Mouse (Mus musculus): ENCODE results near the gene Eif4e3. TPM values are rescaled to one million over a fixed set of nuclear protein-coding genes. Genes with fewer than 3 reads are reported as not detected.

Gene Eif4e3
- polyA plus RNA-seq, 1 experiment from 2014 or later = 14.3 TPM

- no peak for ATAC-seq (ENCODE audit: low FRiP score, low read depth)
- Histone ChIP-seq H3K9ac (no peak overlapping the region), H3K36me3 (peaks cover 5% of the 10 kb centered on the region; the same call in 1 of the 2 replicates), H3K27me3 (replicated peaks) (no peaks in the 10 kb centered on the region), H3K9me3 (no peaks in the 10 kb centered on the region), H3K27ac (no peak overlapping the region), H3K4me2 (replicated peaks) (no peak overlapping the region), H3K4me3 (no peak overlapping the region), H3K4me1 (no peaks in the 10 kb centered on the region; the same call in 1 of the 2 replicates)
- 91% methylated on average over 32 of the region's 32 CpGs for WGBS
Observed at GRCm38 (mm10) chr6:99632121-99632980, 34.2 kb downstream of the Eif4e3 start.

GRCm38 (mm10) chr6:99631637-99632036 lies 34.9 kb downstream of the Eif4e3 start:
- Histone ChIP-seq H3K27me3 (replicated peaks) (no peaks in the 10 kb centered on the region), H3K27ac (no peak overlapping the region), H3K4me1 (no peaks in the 10 kb centered on the region; the same call in 1 of the 2 replicates), H3K9ac (no peak overlapping the region), H3K4me2 (replicated peaks) (no peak overlapping the region), H3K4me3 (no peak overlapping the region), H3K9me3 (no peaks in the 10 kb centered on the region), H3K36me3 (peaks cover 5% of the 10 kb centered on the region; the same call in 1 of the 2 replicates)
- no peak for ATAC-seq (ENCODE audit: low FRiP score, low read depth)
- 82% methylated on average over 5 of the region's 5 CpGs for WGBS

GRCm38 (mm10) chr6:99629726-99630458 lies 36.7 kb downstream of the Eif4e3 start:
- H3K27me3 ChIP-seq (replicated peaks) = no peaks in the 10 kb centered on the region
- H3K4me1 ChIP-seq = no peaks in the 10 kb centered on the region
- no peak for ATAC-seq (ENCODE audit: low FRiP score, low read depth)
- H3K4me3 ChIP-seq = no peak overlapping the region
- peaks cover 5% of the 10 kb centered on the region; the same call in 1 of the 2 replicates for H3K36me3 ChIP-seq
- H3K4me2 ChIP-seq (replicated peaks) = no peak overlapping the region
- H3K9me3 ChIP-seq = no peaks in the 10 kb centered on the region
- WGBS = 83% methylated on average over 8 of the region's 8 CpGs
- no peak overlapping the region for H3K27ac ChIP-seq
- H3K9ac ChIP-seq = no peak overlapping the region

- WGBS = 52% methylated on average over 2 of the region's 2 CpGs
- Histone ChIP-seq H3K27me3 (replicated peaks) (no peaks in the 10 kb centered on the region), H3K4me1 (peaks cover 7% of the 10 kb centered on the region; the same call in 1 of the 2 replicates), H3K27ac (no peak overlapping the region), H3K9ac (no peak overlapping the region), H3K4me3 (no peak overlapping the region), H3K4me2 (replicated peaks) (no peak overlapping the region), H3K36me3 (no peaks in the 10 kb centered on the region; the same call in 1 of the 2 replicates), H3K9me3 (no peaks in the 10 kb centered on the region)
- no peak for ATAC-seq (ENCODE audit: low FRiP score, low read depth)
Observed at GRCm38 (mm10) chr6:99626347-99626746, 40.2 kb downstream of the Eif4e3 start.

- no peak for ATAC-seq (ENCODE audit: low FRiP score, low read depth)
- peaks cover 7% of the 10 kb centered on the region; the same call in 1 of the 2 replicates for H3K4me1 ChIP-seq
- H3K27ac ChIP-seq = no peak overlapping the region
- H3K9ac ChIP-seq = no peak overlapping the region
- WGBS = 31% methylated on average over 7 of the region's 7 CpGs
- no peaks in the 10 kb centered on the region for H3K9me3 ChIP-seq
- no peak overlapping the region for H3K4me2 ChIP-seq (replicated peaks)
- no peaks in the 10 kb centered on the region for H3K36me3 ChIP-seq
- H3K4me3 ChIP-seq = no peak overlapping the region
- no peaks in the 10 kb centered on the region for H3K27me3 ChIP-seq (replicated peaks)
Observed at GRCm38 (mm10) chr6:99625803-99626202, 40.8 kb downstream of the Eif4e3 start.

GRCm38 (mm10) chr6:99625306-99625705 lies 41.3 kb downstream of the Eif4e3 start:
- Histone ChIP-seq H3K4me3 (no peak overlapping the region), H3K9me3 (no peaks in the 10 kb centered on the region), H3K9ac (no peak overlapping the region), H3K36me3 (no peaks in the 10 kb centered on the region), H3K4me2 (replicated peaks) (no peak overlapping the region), H3K4me1 (peaks cover 7% of the 10 kb centered on the region; the same call in 1 of the 2 replicates), H3K27ac (no peak overlapping the region), H3K27me3 (replicated peaks) (no peaks in the 10 kb centered on the region)
- whole genome bisulfite sequencing = 62% methylated on average over 7 of the region's 7 CpGs
- no peak for ATAC-seq (ENCODE audit: low FRiP score, low read depth)

GRCm38 (mm10) chr6:99624542-99624941 lies 42.0 kb downstream of the Eif4e3 start:
- Histone ChIP-seq H3K27ac (no peak overlapping the region), H3K36me3 (no peaks in the 10 kb centered on the region), H3K4me3 (no peak overlapping the region), H3K4me1 (peaks cover 7% of the 10 kb centered on the region; the same call in 1 of the 2 replicates), H3K9me3 (no peaks in the 10 kb centered on the region), H3K4me2 (replicated peaks) (no peak overlapping the region), H3K27me3 (replicated peaks) (no peaks in the 10 kb centered on the region), H3K9ac (no peak overlapping the region)
- WGBS = 88% methylated on average over 3 of the region's 3 CpGs
- ATAC-seq (ENCODE audit: low FRiP score, low read depth) = no peak

GRCm38 (mm10) chr6:99623641-99624040 lies 42.9 kb downstream of the Eif4e3 start:
- WGBS = 15% methylated on average over 6 of the region's 6 CpGs
- ATAC-seq (ENCODE audit: low FRiP score, low read depth) = peak; percentile 63
- Histone ChIP-seq H3K9me3 (no peaks in the 10 kb centered on the region), H3K4me2 (replicated peaks) (no peak overlapping the region), H3K36me3 (no peaks in the 10 kb centered on the region), H3K4me1 (peaks cover 7% of the 10 kb centered on the region; the same call in 1 of the 2 replicates), H3K4me3 (no peak overlapping the region), H3K27ac (no peak overlapping the region), H3K9ac (no peak overlapping the region), H3K27me3 (replicated peaks) (no peaks in the 10 kb centered on the region)

DNA sequence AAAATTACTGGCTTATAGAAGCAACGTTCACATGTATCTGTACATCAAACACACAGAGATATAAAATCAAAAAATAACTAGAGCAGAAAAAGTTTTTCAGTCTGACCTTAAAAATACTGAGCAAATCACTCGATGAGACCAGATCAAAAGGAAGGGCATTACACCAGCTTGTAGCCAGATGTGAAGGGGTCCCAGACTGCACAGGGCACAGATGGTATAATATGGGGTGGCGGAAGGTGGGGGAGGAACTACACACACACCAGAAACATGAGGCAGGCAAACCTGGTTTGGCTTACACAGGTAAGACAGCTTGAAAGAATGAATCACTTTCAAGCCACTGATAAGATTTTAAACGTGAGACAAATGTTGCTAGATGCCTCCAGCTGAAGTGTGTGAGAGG lies 45.4 kb downstream of the Eif4e3 start:
- Histone ChIP-seq H3K4me1 (peaks cover 13% of the 10 kb centered on the region), H3K4me3 (no peak overlapping the region), H3K9ac (no peak overlapping the region), H3K36me3 (no peaks in the 10 kb centered on the region), H3K27ac (no peak overlapping the region), H3K4me2 (replicated peaks) (no peak overlapping the region), H3K27me3 (replicated peaks) (no peaks in the 10 kb centered on the region), H3K9me3 (no peaks in the 10 kb centered on the region)
- WGBS = 66% methylated on average over 4 of the region's 4 CpGs
- no peak for ATAC-seq (ENCODE audit: low FRiP score, low read depth)

DNA sequence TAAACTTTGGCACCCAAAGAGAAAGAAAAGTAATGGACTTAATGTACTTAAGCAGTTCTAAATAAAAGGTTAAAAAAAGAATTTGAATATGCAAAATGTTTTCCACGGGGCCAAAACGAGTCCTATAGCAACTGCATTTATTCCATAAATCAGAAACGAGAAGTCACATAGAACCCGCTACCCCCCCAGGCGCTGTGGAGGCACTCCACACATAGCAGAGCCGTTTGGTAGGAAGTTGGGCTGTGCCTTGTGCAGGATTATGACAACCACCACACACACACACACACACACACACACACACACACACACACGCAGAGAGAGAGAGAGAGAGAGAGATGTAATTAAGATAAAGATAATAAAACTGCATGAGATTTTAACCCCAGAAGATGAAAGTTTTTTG lies 46.1 kb downstream of the Eif4e3 start:
- H3K27ac ChIP-seq = no peak overlapping the region
- H3K27me3 ChIP-seq (replicated peaks) = no peaks in the 10 kb centered on the region
- 70% methylated on average over 7 of the region's 7 CpGs for WGBS
- no peaks in the 10 kb centered on the region for H3K36me3 ChIP-seq
- H3K4me2 ChIP-seq (replicated peaks) = no peak overlapping the region
- H3K9ac ChIP-seq = no peak overlapping the region
- no peak overlapping the region for H3K4me3 ChIP-seq
- H3K4me1 ChIP-seq = peaks cover 18% of the 10 kb centered on the region
- no peak for ATAC-seq (ENCODE audit: low FRiP score, low read depth)
- no peaks in the 10 kb centered on the region for H3K9me3 ChIP-seq

GRCm38 (mm10) chr6:99619964-99620363 lies 46.6 kb downstream of the Eif4e3 start:
- Histone ChIP-seq H3K9ac (no peak overlapping the region), H3K4me2 (replicated peaks) (no peak overlapping the region), H3K27me3 (replicated peaks) (no peaks in the 10 kb centered on the region), H3K36me3 (no peaks in the 10 kb centered on the region), H3K9me3 (no peaks in the 10 kb centered on the region), H3K4me3 (no peak overlapping the region), H3K4me1 (peaks cover 23% of the 10 kb centered on the region), H3K27ac (no peak overlapping the region)
- 63% methylated on average over 8 of the region's 8 CpGs for WGBS
- ATAC-seq (ENCODE audit: low FRiP score, low read depth) = no peak

DNA sequence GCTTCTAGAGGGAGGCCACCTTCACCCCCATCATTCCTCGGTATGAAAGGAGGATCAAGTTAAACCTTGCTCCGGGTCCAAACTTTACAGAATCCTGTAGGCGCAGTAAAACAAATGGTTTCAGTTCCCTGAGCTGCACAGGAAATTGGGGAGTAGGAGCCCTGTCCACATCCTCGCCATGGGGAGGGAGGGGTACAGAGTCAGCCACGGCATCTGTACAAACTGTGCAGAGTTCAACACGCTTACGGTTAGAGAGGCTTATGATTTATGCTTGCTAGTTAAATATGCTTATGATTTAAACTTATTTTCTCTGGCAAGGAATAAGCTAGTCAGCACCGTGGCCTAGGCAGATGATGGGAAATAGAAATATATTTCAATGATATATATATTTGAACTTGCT lies 47.1 kb downstream of the Eif4e3 start:
- Histone ChIP-seq H3K36me3 (no peaks in the 10 kb centered on the region), H3K4me1 (peaks cover 24% of the 10 kb centered on the region), H3K4me3 (no peak overlapping the region), H3K27me3 (replicated peaks) (no peaks in the 10 kb centered on the region), H3K4me2 (replicated peaks) (no peak overlapping the region), H3K9ac (no peak overlapping the region), H3K27ac (no peak overlapping the region), H3K9me3 (no peaks in the 10 kb centered on the region)
- WGBS = 71% methylated on average over 8 of the region's 8 CpGs
- ATAC-seq (ENCODE audit: low FRiP score, low read depth) = no peak

Data from neural tube, embryonic 12.5 days (tissue).